ENCODE assay signal across 9 mouse cellular contexts in the genomic region with DNA sequence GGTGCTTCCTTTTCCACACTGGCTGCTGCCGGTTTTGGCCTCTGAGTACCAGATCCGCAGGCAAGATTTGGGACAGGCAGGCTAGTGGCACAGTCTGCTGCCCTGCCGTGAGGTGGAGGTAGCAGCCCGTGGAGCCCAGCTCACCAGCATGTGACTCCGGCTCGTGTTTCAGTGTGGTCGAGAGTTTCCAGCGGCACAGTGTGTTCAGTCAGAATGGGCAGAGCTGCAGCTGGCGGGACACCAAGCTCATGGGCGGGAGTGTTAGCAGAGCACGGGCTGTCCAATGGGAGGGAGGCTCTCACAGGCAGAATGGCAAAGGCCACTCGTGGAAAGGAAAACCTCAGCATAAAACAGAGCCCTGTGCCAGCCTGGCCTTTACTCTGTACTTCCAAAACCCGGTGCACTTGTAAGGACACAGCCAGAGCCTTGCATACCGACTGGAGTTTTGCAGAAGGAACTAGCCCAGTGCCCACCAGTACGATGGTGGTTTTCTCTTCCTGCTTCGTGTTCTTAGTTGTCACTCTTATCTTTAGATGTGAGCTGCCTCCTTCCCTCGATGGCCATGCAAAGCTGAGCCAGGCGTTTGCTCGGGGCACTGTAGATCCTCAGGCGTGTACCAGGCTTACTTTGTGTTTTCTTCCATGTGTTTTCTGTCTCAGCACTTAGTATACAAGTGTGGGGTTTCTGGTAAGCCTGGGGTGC. TPM values are rescaled to one million over a fixed set of nuclear protein-coding genes. Genes with fewer than 3 reads are reported as not detected.
DNase-seq lines count a peak whose midpoint lies in the region; ATAC-seq and TF ChIP-seq lines count a peak whose summit lies in the region.
"Had no signal": no experiment of that assay in that cellular context is flagged by ENCODE, and none has a peak within 500 bp of the region (broad histone marks: within the 10 kb centered on the region; RNA-seq: fewer than 3 reads in every experiment).

No protein-coding gene starts in this region.

- in situ Hi-C loops in ES-E14 (cut with MboI; ENCODE audit: low sequenced_read_pairs in 2 of 2, unreplicated experiment in 2 of 2), result no loop called here

- ATAC-seq in frontal cortex, adult (ENCODE audit: low TSS enrichment), result peak; percentile 85

- no peak overlapping the region for H3K27ac ChIP-seq in ES-E14 (ENCODE audit: insufficient read depth, low read depth, low read length, poor library complexity, severe bottlenecking)
- H3K27ac ChIP-seq in bone marrow, adult 2 months (ENCODE audit: control insufficient read depth, insufficient read depth, low read depth, low read length, poor library complexity), result peak overlapping the region; percentile 83
- H3K27ac ChIP-seq: midbrain, embryonic 12.5 days had no signal

- WGBS in bone marrow, adult 2 months, result 4% methylated on average over 20 of the region's 20 CpGs

- H3K9ac ChIP-seq in ES-E14 (ENCODE audit: insufficient read depth, low read depth, low read length, poor library complexity, severe bottlenecking), result peak overlapping the region; percentile 36
- H3K9ac ChIP-seq: midbrain, embryonic 12.5 days had no signal

- H3K9me3 ChIP-seq in ES-E14 (ENCODE audit: control insufficient read depth, insufficient read depth, low read depth, low read length), result no peaks in the 10 kb centered on the region
- H3K9me3 ChIP-seq: midbrain, embryonic 12.5 days had no signal

- peak; percentile 28; the same call in 1 of the 2 replicates for TF ChIP-seq POLR2A in bone marrow, adult 2 months (IDR thresholded peaks at IDR 0.05; ENCODE audit: borderline replicate concordance, control insufficient read depth, low read depth, low read length)

- peak overlapping the region in 1 of 2 experiments; percentile 24; a peak in 1 of 4 replicates for H3K4me3 ChIP-seq in ES-E14 (ENCODE audit: insufficient read depth in 1 of 2, low read depth in 1 of 2, low read length in 2 of 2, poor library complexity in 1 of 2, severe bottlenecking in 1 of 2)
- H3K4me3 ChIP-seq in bone marrow, adult 2 months (replicated peaks; ENCODE audit: control insufficient read depth, low read depth, low read length), result peak overlapping the region; percentile 1
- H3K4me3 ChIP-seq: midbrain, embryonic 12.5 days had no signal

- peaks cover 10 to 36% of the 10 kb centered on the region in 2 experiments; a peak in 3 of 4 replicates for H3K4me1 ChIP-seq in ES-E14 (ENCODE audit: control insufficient read depth in 2 of 2, insufficient read depth in 2 of 2, low read length in 2 of 2, poor library complexity in 1 of 2)
- peaks cover 10% of the 10 kb centered on the region for H3K4me1 ChIP-seq in bone marrow, adult 2 months (ENCODE audit: control insufficient read depth, insufficient read depth, low read length)
- H3K4me1 ChIP-seq: midbrain, embryonic 12.5 days had no signal

- peak; percentile 30; the same call in 1 of the 2 replicates for TF ChIP-seq CTCF in bone marrow, adult 2 months (IDR thresholded peaks at IDR 0.05; ENCODE audit: control insufficient read depth, insufficient read depth, low read length)

- DNase-seq in ES-E14 (ENCODE audit: low read depth, low spot score), result no peak
- peak; percentile 90 for DNase-seq in heart, postnatal 4 days
- peak; percentile 90 for DNase-seq in left cerebral cortex, adult 11 months (ENCODE audit: low spot score)
- DNase-seq in lung, postnatal 4 days, result peak; percentile 86 to 93
- peak; percentile 27 to 52 for DNase-seq in spleen, postnatal 14 days (ENCODE audit: low spot score in 2 of 2)
- DNase-seq in embryo, embryonic 9.5 days (ENCODE audit: extremely low spot score), result no peak

- peaks cover 30% of the 10 kb centered on the region; the same call in 1 of the 2 replicates for H3K36me3 ChIP-seq in ES-E14 (ENCODE audit: control insufficient read depth, insufficient read depth, low read length, poor library complexity, severe bottlenecking)

TF ChIP-seq in ES-E14, 5 proteins besides CTCF, POLR2A, EP300 and RAD21:
- no peak for TF ChIP-seq ZC3H11A (IDR thresholded peaks at IDR 0.05; ENCODE audit: borderline replicate concordance, low read depth, low read length)
- TF ChIP-seq ZNF384 (IDR thresholded peaks at IDR 0.05; ENCODE audit: low read depth, low read length), result no peak
- TF ChIP-seq HCFC1 (IDR thresholded peaks at IDR 0.05; ENCODE audit: borderline replicate concordance, insufficient read depth, low read length), result no peak
- no peak for TF ChIP-seq MAFK (IDR thresholded peaks at IDR 0.05; ENCODE audit: insufficient read depth, low read depth, low read length)
- no peak for TF ChIP-seq CHD2 (IDR thresholded peaks at IDR 0.05; ENCODE audit: low read depth, low read length)

RNA-seq across cellular contexts. Expression of a gene that starts 31.0 kb away (rescaled TPM):
- 21.1 and 21.2 TPM in 2 replicates for total RNA-seq in ES-E14 (2012; rRNA removed)
- polyA plus RNA-seq in bone marrow, adult 2 months (2011; ENCODE audit: insufficient read depth, insufficient read length, low replicate concordance, missing spikeins), result 5.0 and 7.2 TPM in 2 replicates
- 10 to 100 TPM; 44.0 to 47.2 TPM for total RNA-seq in heart, postnatal 4 days (2021)

RNA-seq across cellular contexts. Expression of a gene that starts 38.9 kb away (rescaled TPM):
- total RNA-seq in ES-E14 (2012; rRNA removed), result 20.5 and 23.9 TPM in 2 replicates
- polyA plus RNA-seq in bone marrow, adult 2 months (2011; ENCODE audit: insufficient read depth, insufficient read length, low replicate concordance, missing spikeins), result 2.1 and 4.1 TPM in 2 replicates
- 1 to 10 TPM; 1.7 to 2.8 TPM for total RNA-seq in heart, postnatal 4 days (2021)

RNA-seq across cellular contexts. Expression of a gene that starts 39.1 kb away (rescaled TPM):
- total RNA-seq in ES-E14 (2012; rRNA removed), result 101 and 135 TPM in 2 replicates
- polyA plus RNA-seq in bone marrow, adult 2 months (2011; ENCODE audit: insufficient read depth, insufficient read length, low replicate concordance, missing spikeins), result 32.0 and 34.8 TPM in 2 replicates
- 100 to 1,000 TPM; 120 to 132 TPM for total RNA-seq in heart, postnatal 4 days (2021)

RNA-seq across cellular contexts. Expression of a gene that starts 50.9 kb away (rescaled TPM):
- 15.4 and 23.7 TPM in 2 replicates for total RNA-seq in ES-E14 (2012; rRNA removed)
- polyA plus RNA-seq in bone marrow, adult 2 months (2011; ENCODE audit: insufficient read depth, insufficient read length, low replicate concordance, missing spikeins), result 6.5 and 17.7 TPM in 2 replicates
- 1 to 10 TPM; 6.0 to 6.1 TPM for total RNA-seq in heart, postnatal 4 days (2021)

RNA-seq across cellular contexts. Expression of a gene that starts 56.6 kb away (rescaled TPM):
- total RNA-seq in ES-E14 (2012; rRNA removed), result 101 and 105 TPM in 2 replicates
- 12.9 and 16.1 TPM in 2 replicates for polyA plus RNA-seq in bone marrow, adult 2 months (2011; ENCODE audit: insufficient read depth, insufficient read length, low replicate concordance, missing spikeins)
- total RNA-seq in heart, postnatal 4 days (2021), result 10 to 100 TPM; 20.5 to 21.5 TPM

Comparison
In these comparisons a context has a peak if more than half of its experiments do, and no peak if none do; other contexts are left out.
1. DNase-seq: peak in heart, postnatal 4 days (single experiment), left cerebral cortex, adult 11 months (single experiment), lung, postnatal 4 days (2 of 2) and spleen, postnatal 14 days (2 of 2); none in ES-E14 (single experiment) and embryo, embryonic 9.5 days (single experiment).